Mouse (Mus musculus) E14TG2a.4 (cell line): ENCODE measurements around the gene Rbm8a.
"Not testable (repeated sequence)": the region's sequence is repeated elsewhere in the genome, so short reads cannot be mapped to it uniquely, and the experiment has no call there.

Experiments used
- H3K27me3 ChIP-seq: 2 replicates; pipeline ENCODE4 v1.6.1; 2014; ENCODE audit warnings: low read length, control low read depth; ENCODE audit not compliant: insufficient read depth
- H3K36me3 ChIP-seq: 2 replicates; pipeline ENCODE4 v1.6.1; 2014; ENCODE audit warnings: low read length, control low read depth; ENCODE audit not compliant: insufficient read depth
- H3K4me1 ChIP-seq: replicated peaks from 2 replicates; pipeline ENCODE4 v1.6.1; 2014; ENCODE audit warnings: low read depth, low read length, control low read depth
- H3K4me3 ChIP-seq: replicated peaks from 2 replicates; pipeline ENCODE4 v1.5.1; 2014; ENCODE audit warnings: mild to moderate bottlenecking, low read length
- H3K9me3 ChIP-seq: 2 replicates; pipeline ENCODE4 v1.6.1; 2014; ENCODE audit warnings: low read length, control low read depth
- CTCF ChIP-seq: conservative IDR thresholded peaks from 2 replicates; pipeline ENCODE4 v1.5.1; 2014; ENCODE audit warnings: low read length
- NANOG ChIP-seq: IDR thresholded peaks from 2 replicates; pipeline ENCODE4 v1.6.1; 2014; ENCODE audit warnings: borderline replicate concordance, low read length, mixed read lengths
- POU5F1 ChIP-seq: IDR thresholded peaks from 2 replicates; pipeline ENCODE4 v1.6.1; 2014; ENCODE audit warnings: low read length, borderline replicate concordance

Rbm8a gene

DNA sequence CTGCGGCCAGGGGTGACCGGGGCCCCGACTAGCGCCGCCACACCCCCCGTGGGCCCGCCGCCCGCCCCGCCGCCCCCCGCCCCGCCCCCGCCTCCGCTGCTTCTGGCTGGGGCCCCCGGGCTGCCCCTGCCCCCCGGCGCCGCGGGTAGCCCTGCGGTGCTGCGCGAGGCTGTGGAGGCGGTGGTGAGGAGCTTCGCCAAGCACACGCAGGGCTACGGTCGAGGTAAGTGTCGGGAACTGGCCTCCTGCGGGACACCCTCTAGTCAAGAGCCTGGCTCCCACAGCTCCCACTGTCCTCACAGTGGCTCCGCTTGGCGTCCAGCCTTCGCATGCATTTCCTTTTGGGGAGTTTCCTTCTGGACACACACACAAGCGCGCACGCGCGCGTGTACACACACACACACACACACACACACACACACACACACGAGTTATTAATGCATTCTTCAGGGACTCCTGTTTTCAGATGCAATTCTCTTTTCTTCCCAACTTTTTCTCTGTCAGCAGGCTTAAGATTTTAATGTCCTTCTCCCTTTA, 28.4 kb upstream of the Rbm8a start:
- TF ChIP-seq NANOG (no peak), CTCF (no peak), POU5F1 (no peak)
- H3K27me3 ChIP-seq = peaks cover 50% of the 10 kb centered on the region

DNA sequence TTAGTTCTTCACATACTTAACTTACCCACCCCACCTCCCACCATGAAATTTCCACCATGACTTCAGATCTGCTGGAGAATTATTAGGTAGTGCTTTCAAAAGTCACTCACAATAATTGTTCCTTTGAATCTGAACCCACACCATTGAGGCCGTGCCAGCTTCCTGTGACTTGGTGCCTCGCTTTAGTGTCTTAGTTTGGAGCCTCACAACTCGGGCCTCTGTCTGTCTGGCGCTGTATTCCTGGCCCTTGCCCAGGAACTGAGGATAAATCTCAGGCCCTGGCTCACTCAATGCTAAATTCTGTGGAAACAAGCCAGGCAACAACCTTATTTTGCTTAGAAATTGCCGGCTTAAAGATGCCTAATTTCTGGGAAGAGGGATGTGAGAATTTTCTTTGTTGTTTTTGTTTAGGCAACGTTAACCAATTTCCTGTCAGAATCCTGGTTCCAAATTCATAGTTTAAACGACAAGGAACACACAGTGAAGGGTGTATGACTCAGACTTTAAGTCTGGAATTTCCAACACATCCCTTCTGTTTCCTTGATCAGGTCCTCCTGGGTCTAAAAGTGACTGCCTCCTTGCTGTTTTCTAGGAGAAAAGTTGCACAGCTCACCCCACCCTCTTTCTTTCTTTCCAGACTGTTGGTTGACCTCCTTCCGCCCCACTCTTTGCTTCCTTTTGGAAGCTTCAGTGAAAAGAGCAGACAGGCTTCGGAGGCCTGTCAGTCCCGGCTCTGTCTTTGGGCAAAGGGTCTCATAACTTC, 27.6 kb upstream of the Rbm8a start:
- peak overlapping the region; percentile 83 for H3K4me3 ChIP-seq
- TF ChIP-seq CTCF = no peak
- no peak for TF ChIP-seq NANOG
- no peak for TF ChIP-seq POU5F1
- H3K36me3 ChIP-seq = no peaks in the 10 kb centered on the region
- no peaks in the 10 kb centered on the region for H3K9me3 ChIP-seq
- peaks cover 42% of the 10 kb centered on the region for H3K27me3 ChIP-seq
- peaks cover 58% of the 10 kb centered on the region for H3K4me1 ChIP-seq

More for the DNA sequence above, 28.4 kb upstream of the Rbm8a start:
- Histone ChIP-seq H3K4me3 (peak overlapping the region; percentile 83), H3K4me1 (peaks cover 66% of the 10 kb centered on the region), H3K36me3 (no peaks in the 10 kb centered on the region), H3K9me3 (no peaks in the 10 kb centered on the region)

DNA sequence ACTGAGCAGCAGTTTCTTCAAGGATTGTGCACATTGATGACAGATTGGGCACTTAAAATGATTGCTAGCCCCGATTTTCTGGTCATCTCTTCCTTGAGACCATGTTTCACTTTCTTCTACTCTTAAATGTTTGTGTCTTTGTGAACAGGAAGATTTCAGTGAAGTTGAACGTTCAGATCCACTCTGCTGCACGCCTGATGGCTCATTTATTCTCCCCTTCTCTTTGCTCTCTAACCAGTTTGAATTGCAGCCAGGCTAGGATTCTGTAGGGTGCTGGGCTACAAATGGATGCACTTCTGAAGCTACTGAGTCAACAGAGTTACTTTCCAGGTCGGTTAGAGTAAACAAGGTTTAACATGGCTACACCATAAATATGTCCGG, 27.0 kb upstream of the Rbm8a start:
- Histone ChIP-seq H3K9me3 (no peaks in the 10 kb centered on the region), H3K36me3 (no peaks in the 10 kb centered on the region), H3K4me1 (peaks cover 52% of the 10 kb centered on the region), H3K27me3 (peaks cover 36% of the 10 kb centered on the region), H3K4me3 (no peak overlapping the region)
- no peak for TF ChIP-seq NANOG
- TF ChIP-seq POU5F1 = no peak
- no peak for TF ChIP-seq CTCF

GRCm38 (mm10) chr3:96603311-96603710, 26.4 kb upstream of the Rbm8a start:
- H3K36me3 ChIP-seq = no peaks in the 10 kb centered on the region
- no peaks in the 10 kb centered on the region for H3K9me3 ChIP-seq
- H3K4me3 ChIP-seq = no peak overlapping the region
- TF ChIP-seq NANOG = no peak
- TF ChIP-seq CTCF = no peak
- no peak for TF ChIP-seq POU5F1
- peaks cover 47% of the 10 kb centered on the region for H3K4me1 ChIP-seq
- H3K27me3 ChIP-seq = peaks cover 30% of the 10 kb centered on the region

DNA sequence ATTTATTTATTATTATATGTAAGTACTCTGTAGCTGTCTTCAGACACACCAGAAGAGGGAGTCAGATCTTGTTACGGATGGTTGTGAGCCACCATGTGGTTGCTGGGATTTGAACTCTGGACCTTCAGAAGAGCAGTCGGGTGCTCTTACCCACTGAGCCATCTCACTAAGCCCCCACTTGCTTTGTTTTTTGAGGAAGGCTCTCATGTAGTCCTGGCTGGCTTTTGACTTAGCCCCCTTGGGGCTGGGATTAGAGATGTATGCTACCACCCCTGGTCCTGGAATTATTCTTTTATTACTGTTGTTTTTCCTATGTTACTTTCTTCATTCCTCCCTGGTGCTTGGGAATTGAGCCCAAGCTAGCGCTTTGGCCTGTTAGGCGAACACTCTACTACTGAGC, 23.7 kb upstream of the Rbm8a start:
- peaks cover 25% of the 10 kb centered on the region for H3K4me1 ChIP-seq
- H3K36me3 ChIP-seq, H3K9me3 ChIP-seq, H3K4me3 ChIP-seq: not testable (repeated sequence)
- H3K27me3 ChIP-seq = peaks cover 18% of the 10 kb centered on the region

DNA sequence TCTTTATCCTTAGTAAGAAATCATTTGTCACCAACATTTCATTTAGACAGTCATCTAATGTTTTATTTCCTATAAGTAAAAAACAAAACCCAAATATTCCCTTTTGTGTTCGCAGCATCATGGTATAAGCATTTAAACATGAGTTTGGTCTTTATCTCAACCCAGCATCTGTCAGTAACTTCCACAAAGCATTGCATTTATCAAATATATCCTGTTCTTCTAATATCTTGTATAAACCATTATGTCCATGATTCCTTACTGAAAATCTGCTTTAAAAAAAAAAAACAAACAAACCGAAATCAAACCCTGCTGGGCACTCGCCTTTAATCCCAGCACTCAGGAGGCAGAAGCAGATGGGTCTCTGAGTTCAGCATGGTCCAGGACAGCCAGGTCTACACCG, 23.1 kb upstream of the Rbm8a start:
- Histone ChIP-seq H3K4me3 (no peak overlapping the region), H3K9me3 (no peaks in the 10 kb centered on the region), H3K4me1 (peaks cover 22% of the 10 kb centered on the region), H3K27me3 (peaks cover 18% of the 10 kb centered on the region), H3K36me3 (no peaks in the 10 kb centered on the region)
- TF ChIP-seq NANOG (no peak), POU5F1 (no peak), CTCF (no peak)

- Histone ChIP-seq H3K9me3 (no peaks in the 10 kb centered on the region), H3K4me1 (peaks cover 27% of the 10 kb centered on the region), H3K36me3 (peaks cover 42% of the 10 kb centered on the region), H3K27me3 (no peaks in the 10 kb centered on the region), H3K4me3 (no peak overlapping the region)
- TF ChIP-seq CTCF (no peak), POU5F1 (no peak), NANOG (no peak)
Observed at GRCm38 (mm10) chr3:96617941-96618340, 11.8 kb upstream of the Rbm8a start.

DNA sequence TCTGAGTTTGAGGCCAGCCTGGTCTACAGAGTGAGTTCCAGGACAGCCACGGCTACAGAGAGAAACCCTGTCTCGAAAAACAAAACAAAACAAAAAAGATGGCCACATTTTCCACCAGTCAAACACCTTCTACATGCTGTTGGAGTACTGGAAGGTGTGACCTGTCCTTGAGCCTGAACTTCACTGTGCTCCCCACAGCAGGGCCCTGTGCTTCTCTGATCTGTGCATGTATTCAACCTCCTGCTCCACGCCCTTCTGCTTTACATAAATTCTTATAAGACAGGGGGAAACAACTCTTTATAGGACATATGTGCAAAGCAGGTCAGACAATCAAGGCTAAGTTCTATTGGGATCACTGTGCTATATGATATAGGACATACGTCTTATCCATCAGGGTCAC, 6.5 kb upstream of the Rbm8a start:
- Histone ChIP-seq H3K4me1 (peaks cover 53% of the 10 kb centered on the region), H3K4me3 (no peak overlapping the region), H3K9me3 (no peaks in the 10 kb centered on the region), H3K27me3 (no peaks in the 10 kb centered on the region), H3K36me3 (peaks cover 76% of the 10 kb centered on the region)
- TF ChIP-seq CTCF (no peak), POU5F1 (no peak), NANOG (peak; percentile 38; the same call in 1 of the 2 replicates)

DNA sequence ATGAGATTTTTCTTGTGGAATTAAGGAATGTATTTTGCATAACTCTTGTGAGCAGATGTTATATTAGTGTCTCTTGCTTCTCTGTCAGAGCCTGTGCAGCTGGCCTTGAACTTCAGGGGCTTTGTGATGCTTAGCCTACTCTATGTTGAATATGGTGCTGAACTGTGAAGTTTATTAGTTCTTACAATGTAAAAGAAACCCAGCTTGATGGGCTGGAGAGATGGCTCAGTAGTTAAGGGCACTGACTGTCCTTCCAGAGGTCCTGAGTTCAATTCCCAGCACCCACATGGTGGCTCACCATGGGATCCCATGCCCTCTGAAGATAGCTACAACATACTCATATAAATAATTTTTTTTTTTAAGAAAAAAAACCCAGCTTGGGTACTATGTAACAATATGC, 2.3 kb downstream of the Rbm8a start:
- TF ChIP-seq CTCF = no peak
- TF ChIP-seq NANOG = no peak

More for the DNA sequence above, 2.3 kb downstream of the Rbm8a start:
- H3K36me3 ChIP-seq = peaks cover 40% of the 10 kb centered on the region
- H3K9me3 ChIP-seq = no peaks in the 10 kb centered on the region
- peaks cover 63% of the 10 kb centered on the region for H3K4me1 ChIP-seq
- H3K27me3 ChIP-seq = no peaks in the 10 kb centered on the region
- no peak overlapping the region for H3K4me3 ChIP-seq
